Mouse (Mus musculus): ENCODE results near the gene Gsc. TPM values are rescaled to one million over a fixed set of nuclear protein-coding genes. Genes with fewer than 3 reads are reported as not detected.

The Gsc gene
- not detected for polyA plus RNA-seq (2014; fragmentation: Illumina TruSeq; extraction: RNeasy Lipid Tissue Mini Kit (QIAGEN cat#74804); ENCODE audit: low read depth, low replicate concordance)

GRCm38 (mm10) chr12:104472601-104473424 lies at the start of gene Gsc:
Gene Gsc, minus strand, starts transcription at chr12:104473330.

Other genes starting within 250 kb of the Gsc start
- 20.1 TPM for gene Serpina3g, start 237.1 kb downstream of the Gsc start, polyA plus RNA-seq (2014; fragmentation: Illumina TruSeq; extraction: RNeasy Lipid Tissue Mini Kit (QIAGEN cat#74804); ENCODE audit: low read depth, low replicate concordance)
- 0.29 TPM for gene Serpina3i, start 210.2 kb downstream of the Gsc start, polyA plus RNA-seq (2014; fragmentation: Illumina TruSeq; extraction: RNeasy Lipid Tissue Mini Kit (QIAGEN cat#74804); ENCODE audit: low read depth, low replicate concordance)
- gene Serpina3j, start 158.8 kb downstream of the Gsc start, polyA plus RNA-seq (2014; fragmentation: Illumina TruSeq; extraction: RNeasy Lipid Tissue Mini Kit (QIAGEN cat#74804); ENCODE audit: low read depth, low replicate concordance): not detected
- gene Serpina3k, start 134.8 kb downstream of the Gsc start, polyA plus RNA-seq (2014; fragmentation: Illumina TruSeq; extraction: RNeasy Lipid Tissue Mini Kit (QIAGEN cat#74804); ENCODE audit: low read depth, low replicate concordance): 0.28 TPM
- gene Serpina3m, start 134.8 kb downstream of the Gsc start, polyA plus RNA-seq (2014; fragmentation: Illumina TruSeq; extraction: RNeasy Lipid Tissue Mini Kit (QIAGEN cat#74804); ENCODE audit: low read depth, low replicate concordance): not detected
- gene Serpina3n, start 66.6 kb downstream of the Gsc start, polyA plus RNA-seq (2014; fragmentation: Illumina TruSeq; extraction: RNeasy Lipid Tissue Mini Kit (QIAGEN cat#74804); ENCODE audit: low read depth, low replicate concordance): 1.1 TPM